Mouse (Mus musculus): ENCODE data around the gene Gipc1.

DNA sequence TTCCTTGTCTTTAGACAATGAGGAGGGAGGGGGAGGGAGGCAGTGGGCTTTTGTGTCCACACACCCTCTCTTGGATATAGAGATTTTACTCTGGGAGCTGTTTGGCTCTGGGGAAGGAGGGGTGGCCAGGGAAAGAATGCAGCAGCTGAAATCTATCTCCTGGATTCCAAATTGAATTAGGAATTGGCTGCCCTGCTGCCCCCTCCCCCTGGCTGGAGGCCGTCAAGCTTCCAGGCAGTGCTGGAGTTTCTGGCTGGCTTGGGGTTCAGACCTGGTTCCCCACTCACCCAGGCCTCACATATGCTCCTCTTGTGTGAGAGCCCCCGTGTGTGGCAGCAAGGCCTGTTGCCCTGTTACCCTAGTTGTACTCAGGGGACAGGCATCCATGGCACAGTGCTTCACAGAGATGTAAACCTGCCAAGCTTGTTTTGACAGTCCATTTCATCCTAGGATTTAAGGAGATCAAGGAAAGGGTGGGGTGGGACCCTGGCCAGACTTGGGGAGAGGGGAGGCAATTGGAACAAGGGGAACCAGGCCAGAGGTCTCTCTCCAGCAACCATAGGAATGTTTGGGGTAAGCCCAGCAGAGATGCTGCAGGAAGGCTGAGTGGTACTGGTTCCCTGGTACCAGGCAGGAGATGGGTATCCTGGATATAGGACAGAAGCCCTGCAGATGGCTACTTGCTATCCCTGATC is 12.6 kb downstream of the Gipc1 start:
- TF ChIP-seq CTCF (IDR thresholded peaks at IDR 0.05; ENCODE audit: low read depth) (no peak), EP300 (IDR thresholded peaks at IDR 0.05; ENCODE audit: low read depth) (no peak)

All from liver, postnatal 0 days (tissue).